Mouse (Mus musculus) macrophage (primary cell): ENCODE data around the gene Ell3. TPM values are rescaled to one million over a fixed set of nuclear protein-coding genes. Genes with fewer than 3 reads are reported as not detected.
"Not testable (repeated sequence)": the region's sequence is repeated elsewhere in the genome, so short reads cannot be mapped to it uniquely, and the experiment has no call there.

ENCODE experiments used
- H3K27ac ChIP-seq: fragments of 350-480 bp; formaldehyde crosslinking; 2 replicates; pipeline ENCODE4 v1.9.0; 2021
- H3K36me3 ChIP-seq: fragments of 350-480 bp; formaldehyde crosslinking; 2 replicates; pipeline ENCODE4 v1.9.0; 2021; ENCODE audit errors: inconsistent target
- H3K4me3 ChIP-seq: fragments of 350-480 bp; formaldehyde crosslinking; 2 replicates; pipeline ENCODE4 v1.9.0; 2021; ENCODE audit errors: inconsistent target
- H3K79me2 ChIP-seq: fragments of 350-480 bp; formaldehyde crosslinking; 2 replicates; pipeline ENCODE4 v1.9.0; 2021; ENCODE audit errors: inconsistent target
- WGBS: methylation state at CpG from one replicate; pipeline ENCODE4 v1.1.7; 2026; ENCODE audit warnings: inconsistent platforms; ENCODE audit not compliant: missing documents; 5-methylcytosine and 5-hydroxymethylcytosine counted together
- polyA plus RNA-seq: library from polyadenylated mRNA; stranded (reverse); fragments of 250-400 nt; gene quantifications from 3 replicates; pipeline ENCODE4 v1.2.4, GENCODE M21; 2018; ENCODE audit warnings: inconsistent platforms
- total RNA-seq, 78 experiments: library from RNA; depleted of rRNA; stranded (reverse); fragments of 250-400 nt; gene quantifications; 1 replicate in 9 of 78; 2 replicates in 24 of 78; 3 replicates in 43 of 78; 4 replicates in 2 of 78; pipeline ENCODE4 v1.2.4; 2018; ENCODE audit warnings: inconsistent platforms in 56 of 78

The Ell3 gene
- 1 to 10 TPM in 20 of 26 experiments, under 1 TPM in 4, not detected in 2; 0.44 to 8.9 (median 1.8) TPM for total RNA-seq (2018; cell fraction: chromatin; rRNA removed)
- under 1 TPM in 15 of 26 experiments, not detected in 11; 0.06 to 0.15 (median 0.10) TPM for total RNA-seq (2018; cell fraction: cytosol; rRNA removed)
- 1 to 10 TPM in 12 of 26 experiments, under 1 TPM in 13, not detected in 1; 0.35 to 4.9 (median 0.96) TPM for total RNA-seq (2018; cell fraction: nucleus; rRNA removed)
- polyA plus RNA-seq, result 0.10 to 0.13 TPM in 2 of 3 replicates, not detected in the other

- H3K27ac ChIP-seq, result no peak within 1 kb of the TSS
- no peaks in the 10 kb centered on the region for H3K79me2 ChIP-seq
- no peaks in the 10 kb centered on the region for H3K36me3 ChIP-seq
- 91% methylated on average over 1 of the region's 1 CpGs for WGBS
- H3K4me3 ChIP-seq, result peak within 1 kb of the TSS; percentile 35; the same call in 1 of the 2 replicates
Observed at GRCm38 (mm10) chr2:121444178-121444577, at the start of gene Ell3. Gene Ell3 (minus strand): TSS chr2:121444278.

GRCm38 (mm10) chr2:121484403-121484802 is 40.3 kb upstream of the Ell3 start:
- WGBS, result no CpG with 5 or more reads among the region's 2 CpGs
- not testable (repeated sequence) for H3K79me2 ChIP-seq, H3K27ac ChIP-seq, H3K4me3 ChIP-seq, H3K36me3 ChIP-seq

GRCm38 (mm10) chr2:121483576-121483975 is 39.5 kb upstream of the Ell3 start:
- Histone ChIP-seq H3K36me3 (no peaks in the 10 kb centered on the region), H3K27ac (no peak overlapping the region), H3K4me3 (no peak overlapping the region), H3K79me2 (no peaks in the 10 kb centered on the region)
- WGBS, result 96% methylated on average over 8 of the region's 8 CpGs

GRCm38 (mm10) chr2:121480916-121481315 is 36.8 kb upstream of the Ell3 start:
- not testable (repeated sequence) for H3K79me2 ChIP-seq, H3K27ac ChIP-seq, H3K4me3 ChIP-seq, H3K36me3 ChIP-seq
- 89% methylated on average over 13 of the region's 13 CpGs for WGBS

- H3K27ac ChIP-seq, result no peak overlapping the region
- no peaks in the 10 kb centered on the region for H3K36me3 ChIP-seq
- no peak overlapping the region for H3K4me3 ChIP-seq
- H3K79me2 ChIP-seq, result no peaks in the 10 kb centered on the region
- 58% methylated on average over 2 of the region's 3 CpGs for WGBS
Observed at GRCm38 (mm10) chr2:121480498-121480897, 36.4 kb upstream of the Ell3 start.

GRCm38 (mm10) chr2:121477491-121478266 is 33.6 kb upstream of the Ell3 start:
- 93% methylated on average over 3 of the region's 3 CpGs for WGBS
- no peaks in the 10 kb centered on the region for H3K36me3 ChIP-seq
- H3K27ac ChIP-seq, result no peak overlapping the region
- peaks cover 11% of the 10 kb centered on the region for H3K79me2 ChIP-seq
- H3K4me3 ChIP-seq, result no peak overlapping the region

GRCm38 (mm10) chr2:121475306-121475705 is 31.2 kb upstream of the Ell3 start:
- not testable (repeated sequence) for H3K27ac ChIP-seq, H3K4me3 ChIP-seq, H3K36me3 ChIP-seq
- 100% methylated on average over 2 of the region's 2 CpGs for WGBS
- H3K79me2 ChIP-seq, result peaks cover 32% of the 10 kb centered on the region

GRCm38 (mm10) chr2:121474180-121474535 is 30.1 kb upstream of the Ell3 start:
- Histone ChIP-seq H3K79me2 (peaks cover 32% of the 10 kb centered on the region), H3K4me3 (peak overlapping the region; percentile 75), H3K27ac (peak overlapping the region; percentile 54), H3K36me3 (no peaks in the 10 kb centered on the region)
- 32% methylated on average over 8 of the region's 8 CpGs for WGBS

GRCm38 (mm10) chr2:121473301-121474179 is 29.5 kb upstream of the Ell3 start, which contains the start of gene Mfap1b:
Gene Mfap1b (minus strand): TSS chr2:121474067.
- Histone ChIP-seq H3K27ac (peak within 1 kb of the TSS; percentile 54), H3K4me3 (peak within 1 kb of the TSS; percentile 75), H3K79me2 (peaks cover 32% of the 10 kb centered on the region)
- 6% methylated on average over 23 of the region's 41 CpGs for WGBS
- not testable (repeated sequence) for H3K36me3 ChIP-seq

- H3K4me3 ChIP-seq, result peak overlapping the region; percentile 75; the same call in 1 of the 2 replicates
- H3K36me3 ChIP-seq, H3K27ac ChIP-seq: not testable (repeated sequence)
- WGBS, result 100% methylated on average over 2 of the region's 3 CpGs
- H3K79me2 ChIP-seq, result peaks cover 32% of the 10 kb centered on the region
Observed at GRCm38 (mm10) chr2:121472783-121473182, 28.7 kb upstream of the Ell3 start.

- H3K27ac ChIP-seq, H3K4me3 ChIP-seq, H3K36me3 ChIP-seq: not testable (repeated sequence)
- H3K79me2 ChIP-seq, result peaks cover 32% of the 10 kb centered on the region
- WGBS, result no CpG with 5 or more reads among the region's 6 CpGs
Observed at GRCm38 (mm10) chr2:121468982-121469381, 24.9 kb upstream of the Ell3 start.

GRCm38 (mm10) chr2:121460071-121460470 is 16.0 kb upstream of the Ell3 start:
- WGBS, result 83% methylated on average over 1 of the region's 2 CpGs
- H3K36me3 ChIP-seq, result peaks cover 6% of the 10 kb centered on the region; the same call in 1 of the 2 replicates
- no peak overlapping the region for H3K4me3 ChIP-seq
- peaks cover 10% of the 10 kb centered on the region; the same call in 1 of the 2 replicates for H3K79me2 ChIP-seq
- H3K27ac ChIP-seq, result no peak overlapping the region

GRCm38 (mm10) chr2:121456692-121457642 is 12.9 kb upstream of the Ell3 start, which contains the start of gene Serinc4:
Gene Serinc4 (minus strand): TSS chr2:121456781.
- H3K79me2 ChIP-seq, result peaks cover 33% of the 10 kb centered on the region
- H3K4me3 ChIP-seq, result peak within 1 kb of the TSS; percentile 92
- WGBS, result 3% methylated on average over 41 of the region's 41 CpGs
- H3K27ac ChIP-seq, result peak within 1 kb of the TSS; percentile 59
- peaks cover 20% of the 10 kb centered on the region; the same call in 1 of the 2 replicates for H3K36me3 ChIP-seq
